Mouse (Mus musculus) cortical plate, adult 2 months (tissue): ENCODE measurements around the gene Cfap70.
A peak's percentile ranks its signal among the peaks of the same experiment; 100 is the strongest.

Experiments used
- CTCF ChIP-seq: fragments of 200-500 bp; IDR thresholded peaks from 2 replicates; pipeline ENCODE4 v1.5.1; 2011; ENCODE audit warnings: mild to moderate bottlenecking, control low read depth, low read length; ENCODE audit not compliant: insufficient read depth; ENCODE audit errors: extremely low read depth
- POLR2A ChIP-seq: fragments of 200-500 bp; IDR thresholded peaks from 2 replicates; pipeline ENCODE4 v1.6.1; 2011; ENCODE audit warnings: mild to moderate bottlenecking, low read length, control low read depth; ENCODE audit not compliant: insufficient read depth; ENCODE audit errors: extremely low read depth

DNA sequence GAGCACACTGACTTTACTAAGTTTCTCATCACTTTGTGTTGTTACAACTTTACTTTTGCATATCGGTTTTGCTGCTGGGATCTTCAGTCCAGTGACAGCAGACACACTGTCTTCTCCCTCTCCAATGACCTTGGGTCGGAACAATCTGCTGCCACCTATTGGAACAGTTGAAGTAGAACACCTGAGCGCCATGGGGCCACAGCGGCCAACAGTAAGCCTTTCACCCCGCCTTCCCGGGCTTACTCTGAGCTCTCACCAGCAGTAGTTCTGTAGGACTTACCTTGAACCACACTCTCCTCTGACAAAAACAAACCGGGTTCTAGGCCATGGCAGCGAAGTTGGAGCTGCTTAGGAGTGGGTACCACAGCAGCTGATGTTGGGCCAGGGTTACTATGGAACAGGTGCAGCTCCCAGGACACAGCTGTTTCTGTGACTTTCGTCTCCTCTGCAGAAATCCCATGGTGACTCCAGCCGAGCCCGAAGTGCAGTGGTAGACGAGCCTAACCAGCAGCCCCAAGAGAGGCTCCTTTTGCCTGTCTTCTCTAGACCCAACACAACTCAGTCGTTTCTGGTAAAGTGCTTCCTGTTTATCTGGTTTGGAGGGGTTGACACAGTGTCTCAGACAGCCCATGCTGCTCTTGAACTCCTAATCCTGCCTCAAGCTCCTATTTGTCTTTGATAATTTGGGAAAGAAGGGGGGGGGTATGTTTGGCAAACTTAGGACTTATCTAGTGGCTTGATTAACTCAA lies 73.5 kb downstream of the Cfap70 start:
- TF ChIP-seq CTCF (peak; percentile 37), POLR2A (no peak)
